Mouse (Mus musculus) small intestine, adult 2 months (tissue): Measurements from ENCODE around the gene Hpn. TPM values are rescaled to one million over a fixed set of nuclear protein-coding genes. Genes with fewer than 3 reads are reported as not detected.

Experiments used
- H3K27ac ChIP-seq: fragments of 200-500 bp; 2 replicates; pipeline ENCODE4 v1.5.1; 2012; ENCODE audit warnings: low read depth, low read length, control low read depth, inconsistent platforms; ENCODE audit not compliant: insufficient read depth
- H3K27me3 ChIP-seq: fragments of 200-500 bp; 2 replicates; pipeline ENCODE4 v1.6.1; 2012; ENCODE audit warnings: mild to moderate bottlenecking, moderate library complexity, low read length, inconsistent platforms; ENCODE audit not compliant: control insufficient read depth, insufficient read depth
- H3K36me3 ChIP-seq: fragments of 200-500 bp; 2 replicates; pipeline ENCODE4 v1.6.1; 2012; ENCODE audit warnings: mild to moderate bottlenecking, low read length, control low read depth, inconsistent platforms; ENCODE audit not compliant: control insufficient read depth, insufficient read depth
- H3K4me1 ChIP-seq: fragments of 200-500 bp; 2 replicates; pipeline ENCODE4 v1.6.1; 2012; ENCODE audit warnings: low read length, inconsistent platforms, mixed read lengths; ENCODE audit not compliant: control insufficient read depth, insufficient read depth, insufficient read length
- H3K4me3 ChIP-seq: fragments of 200-500 bp; 2 replicates; pipeline ENCODE4 v1.5.1; 2012; ENCODE audit warnings: low read depth, mild to moderate bottlenecking, control low read depth, inconsistent platforms, low read length, moderate library complexity
- CTCF ChIP-seq: fragments of 200-500 bp; IDR thresholded peaks from 2 replicates; pipeline ENCODE4 v1.5.1; 2012; ENCODE audit warnings: low read depth, mild to moderate bottlenecking, control low read depth, inconsistent platforms, low read length, moderate library complexity, mixed read lengths; ENCODE audit not compliant: insufficient replicate concordance, insufficient read length; ENCODE audit errors: extremely low read depth
- POLR2A ChIP-seq: fragments of 200-500 bp; IDR thresholded peaks from 2 replicates; pipeline ENCODE4 v1.6.1; 2012; ENCODE audit warnings: low read depth, mild to moderate bottlenecking, control low read depth, inconsistent platforms, low read length, moderate library complexity
- WGBS: fragments of 180-500 bp; shearing (Covaris S2); methylation state at CpG from one replicate; pipeline ENCODE4 v1.1.7; 2018; 5-methylcytosine and 5-hydroxymethylcytosine counted together
- polyA plus RNA-seq: library from polyadenylated mRNA; depleted of rRNA; stranded (reverse); fragments of >200 nt; gene quantifications from 2 replicates; pipeline ENCODE4 v1.2.3, GENCODE M21; 2012

The Hpn gene
- polyA plus RNA-seq, 1 experiment = 4.2 TPM

- H3K27me3 ChIP-seq = peaks cover 18% of the 10 kb centered on the region
- TF ChIP-seq POLR2A (no peak), CTCF (no peak)
- H3K36me3 ChIP-seq = no peaks in the 10 kb centered on the region
- peaks cover 4% of the 10 kb centered on the region; the same call in 1 of the 2 replicates for H3K4me1 ChIP-seq
- H3K27ac ChIP-seq = no peak within 1 kb of the TSS
- WGBS = 2% methylated on average over 46 of the region's 60 CpGs
- H3K4me3 ChIP-seq = peak within 1 kb of the TSS; percentile 68
Observed at GRCm38 (mm10) chr7:31126851-31127724, 12.0 kb upstream of the Hpn start, which contains the start of gene Scn1b. TSS of gene Scn1b (minus strand) at chr7:31127003.

GRCm38 (mm10) chr7:31126211-31126751 is 11.2 kb upstream of the Hpn start:
- no peak for TF ChIP-seq POLR2A
- no peak for TF ChIP-seq CTCF
- H3K27ac ChIP-seq = no peak overlapping the region
- 3% methylated on average over 53 of the region's 53 CpGs for WGBS
- H3K27me3 ChIP-seq = peaks cover 18% of the 10 kb centered on the region
- H3K36me3 ChIP-seq = no peaks in the 10 kb centered on the region
- H3K4me3 ChIP-seq = peak overlapping the region; percentile 68
- H3K4me1 ChIP-seq = peaks cover 4% of the 10 kb centered on the region; the same call in 1 of the 2 replicates

- WGBS = 64% methylated on average over 13 of the region's 13 CpGs
- Histone ChIP-seq H3K27me3 (peaks cover 18% of the 10 kb centered on the region), H3K4me1 (peaks cover 4% of the 10 kb centered on the region; the same call in 1 of the 2 replicates), H3K36me3 (no peaks in the 10 kb centered on the region), H3K4me3 (no peak overlapping the region), H3K27ac (no peak overlapping the region)
- TF ChIP-seq POLR2A (no peak), CTCF (no peak)
Observed at GRCm38 (mm10) chr7:31125116-31125515, 10.0 kb upstream of the Hpn start.

- H3K36me3 ChIP-seq = no peaks in the 10 kb centered on the region
- H3K4me3 ChIP-seq = no peak overlapping the region
- no peak overlapping the region for H3K27ac ChIP-seq
- peaks cover 4% of the 10 kb centered on the region; the same call in 1 of the 2 replicates for H3K4me1 ChIP-seq
- 79% methylated on average over 5 of the region's 5 CpGs for whole genome bisulfite sequencing
- peaks cover 18% of the 10 kb centered on the region for H3K27me3 ChIP-seq
- no peak for TF ChIP-seq POLR2A
- no peak for TF ChIP-seq CTCF
Observed at GRCm38 (mm10) chr7:31124381-31124780, 9.3 kb upstream of the Hpn start.

GRCm38 (mm10) chr7:31123697-31124096 is 8.6 kb upstream of the Hpn start:
- H3K27me3 ChIP-seq = peaks cover 18% of the 10 kb centered on the region
- 67% methylated on average over 3 of the region's 3 CpGs for WGBS
- no peak overlapping the region for H3K27ac ChIP-seq
- no peaks in the 10 kb centered on the region for H3K36me3 ChIP-seq
- H3K4me1 ChIP-seq = peaks cover 4% of the 10 kb centered on the region; the same call in 1 of the 2 replicates
- no peak for TF ChIP-seq POLR2A
- TF ChIP-seq CTCF = no peak
- H3K4me3 ChIP-seq = no peak overlapping the region

- peaks cover 18% of the 10 kb centered on the region for H3K27me3 ChIP-seq
- no peak overlapping the region for H3K27ac ChIP-seq
- peaks cover 4% of the 10 kb centered on the region; the same call in 1 of the 2 replicates for H3K4me1 ChIP-seq
- TF ChIP-seq POLR2A (no peak), CTCF (no peak)
- WGBS = 80% methylated on average over 16 of the region's 16 CpGs
- H3K4me3 ChIP-seq = no peak overlapping the region
- no peaks in the 10 kb centered on the region for H3K36me3 ChIP-seq
Observed at GRCm38 (mm10) chr7:31122641-31123631, 7.8 kb upstream of the Hpn start.
